Mouse (Mus musculus) urinary bladder, postnatal 25 days (tissue): Measurements from ENCODE around the gene Grip2.
A peak's percentile ranks its signal among the peaks of the same experiment; 100 is the strongest.

ENCODE experiments used
- DNase-seq: peaks from one replicate; pipeline ENCODE4 v3.0.0; 2022; ENCODE audit warnings: low spot score

The Grip2 gene

DNA sequence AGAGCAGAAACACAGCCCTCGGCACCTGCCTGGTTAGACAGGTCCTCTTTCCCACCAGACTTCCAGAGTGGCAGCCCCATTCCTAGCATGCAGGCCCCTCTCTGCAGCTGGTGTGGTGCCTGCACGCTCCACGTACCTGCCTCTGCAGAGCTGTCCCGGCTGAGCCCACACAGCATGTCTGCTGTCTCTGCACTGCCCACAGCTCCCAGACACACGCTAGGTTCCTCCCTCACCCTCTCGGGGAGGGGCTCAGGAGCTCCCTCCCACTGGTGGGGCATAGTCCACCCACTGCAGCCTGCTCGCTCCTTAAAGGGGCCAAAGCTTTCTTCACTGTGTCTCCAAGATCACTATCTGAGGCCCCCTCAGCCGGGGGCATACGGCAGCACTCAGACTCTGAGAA lies 31.0 kb downstream of the Grip2 start:
- DNase-seq, result no peak

DNA sequence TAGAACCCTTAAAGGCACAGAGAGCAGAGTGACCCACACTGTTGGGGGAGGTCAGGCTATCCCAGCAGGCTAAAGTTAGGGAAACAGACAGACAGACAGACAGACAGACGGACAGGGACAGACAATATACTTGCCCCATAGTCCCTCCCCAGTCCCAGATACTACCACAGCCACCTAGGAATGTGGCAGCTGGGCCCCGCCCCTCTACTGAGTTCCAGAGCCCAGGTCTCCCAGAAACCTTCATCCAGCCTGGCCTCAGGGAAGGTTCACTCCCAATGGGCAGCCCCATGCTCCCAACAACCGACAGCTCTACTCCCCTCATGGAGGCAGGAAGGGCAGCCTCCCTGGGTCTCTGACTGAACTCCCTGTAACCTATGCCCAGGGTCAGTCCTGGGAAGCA lies 31.4 kb downstream of the Grip2 start:
- DNase-seq, result no peak

DNA sequence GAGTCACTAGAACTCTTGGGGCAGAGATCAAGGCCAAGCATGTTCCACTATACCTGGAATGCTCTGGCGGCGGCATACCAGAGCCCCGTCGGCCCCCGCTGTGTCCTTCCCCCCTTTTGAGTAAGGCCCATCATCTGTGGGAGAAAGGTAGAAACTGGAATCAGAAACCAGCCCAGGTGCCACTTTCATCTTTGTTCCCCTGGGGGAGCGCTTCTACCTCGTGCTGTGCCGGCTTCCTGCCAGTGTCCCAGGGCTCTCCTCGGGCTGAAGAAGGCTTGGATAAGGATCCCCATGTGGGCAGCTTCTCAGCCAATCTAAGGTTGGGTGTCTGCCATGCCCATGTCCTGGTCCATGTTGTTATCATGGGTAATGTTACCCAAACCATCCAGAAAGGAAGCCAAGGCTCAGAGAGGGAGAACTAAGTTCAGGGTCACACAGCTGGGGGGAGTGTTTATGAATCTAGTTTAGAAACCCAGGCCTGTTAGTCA lies 38.7 kb downstream of the Grip2 start:
- no peak for DNase-seq

DNA sequence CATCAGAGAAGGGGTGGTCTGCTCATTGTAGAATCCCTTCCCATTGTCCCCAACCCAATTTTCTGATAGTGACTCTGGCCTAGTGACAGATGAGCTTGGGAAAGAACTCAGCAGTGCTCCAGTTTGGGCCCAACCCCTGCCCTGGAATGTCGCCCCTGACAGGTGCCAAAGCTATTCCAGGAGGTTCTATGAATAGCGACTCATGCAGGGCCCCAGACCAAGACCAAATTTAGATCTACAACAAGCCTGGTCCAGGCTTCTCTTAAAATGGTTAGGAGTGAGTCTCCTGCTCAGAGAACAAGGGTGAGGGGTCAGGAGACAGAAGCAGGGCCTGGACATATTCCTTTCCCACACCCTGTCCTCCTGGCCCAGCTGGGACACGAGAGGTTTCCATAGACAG lies 42.0 kb downstream of the Grip2 start:
- no peak for DNase-seq

DNA sequence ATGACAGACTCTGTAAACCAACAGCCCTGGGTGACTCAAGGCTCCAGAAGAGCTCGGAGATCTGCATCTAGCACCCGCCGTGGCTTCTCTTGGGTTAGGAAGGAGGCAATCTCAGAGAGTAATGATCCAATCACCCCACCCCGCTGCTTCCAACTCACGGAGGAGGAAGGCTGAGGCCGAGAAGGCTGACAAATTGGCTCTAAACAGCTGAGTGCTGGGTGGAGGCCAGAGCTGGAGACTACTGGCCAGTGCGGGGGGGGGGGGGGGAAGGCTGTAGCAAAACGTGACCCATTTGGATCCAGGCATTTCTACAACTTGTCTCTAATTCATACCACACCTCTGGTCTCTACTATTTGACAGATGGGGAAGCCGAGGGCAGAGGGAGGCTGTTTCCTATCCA lies 47.8 kb downstream of the Grip2 start:
- DNase-seq, result no peak

DNA sequence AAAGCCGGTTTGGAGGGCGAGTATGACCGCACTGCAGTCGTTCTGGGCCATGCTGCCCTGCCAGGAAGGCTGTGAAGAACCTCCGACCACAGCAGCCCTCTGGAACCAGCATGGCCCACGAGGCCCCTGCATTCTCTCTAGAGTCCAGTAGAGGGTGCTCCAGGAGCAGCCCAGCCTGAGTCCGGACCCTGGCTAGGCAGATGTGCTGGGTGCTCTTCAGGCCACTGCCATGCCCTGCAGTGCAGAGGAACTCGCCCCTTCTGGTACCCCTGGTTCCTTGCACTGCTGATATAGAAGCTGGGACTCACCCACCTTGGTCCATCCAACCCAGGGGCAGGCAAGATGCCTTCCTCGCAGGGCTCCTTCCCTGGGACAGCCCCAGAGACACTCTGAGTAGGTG lies 50.5 kb downstream of the Grip2 start:
- peak; percentile 42 for DNase-seq

DNA sequence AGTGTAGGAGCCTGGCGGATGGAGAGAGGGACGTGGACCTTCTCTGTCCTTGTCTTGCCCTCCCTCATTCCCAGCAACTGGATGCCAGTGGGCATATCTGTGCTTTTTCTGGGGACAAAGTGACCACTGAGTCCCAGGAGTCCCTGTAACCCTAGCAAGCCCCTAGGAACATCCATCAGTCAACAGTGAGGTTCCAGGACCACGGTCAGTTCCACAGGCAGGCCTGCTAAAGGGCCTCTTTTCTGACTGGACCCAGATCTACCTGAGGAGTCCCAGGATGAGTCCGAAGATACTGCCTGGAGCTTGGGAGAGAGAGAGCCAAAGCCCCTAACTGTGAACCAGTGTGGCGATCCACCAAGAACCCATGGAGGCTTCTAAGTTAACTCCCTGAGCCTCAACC lies 53.1 kb downstream of the Grip2 start:
- DNase-seq, result no peak

DNA sequence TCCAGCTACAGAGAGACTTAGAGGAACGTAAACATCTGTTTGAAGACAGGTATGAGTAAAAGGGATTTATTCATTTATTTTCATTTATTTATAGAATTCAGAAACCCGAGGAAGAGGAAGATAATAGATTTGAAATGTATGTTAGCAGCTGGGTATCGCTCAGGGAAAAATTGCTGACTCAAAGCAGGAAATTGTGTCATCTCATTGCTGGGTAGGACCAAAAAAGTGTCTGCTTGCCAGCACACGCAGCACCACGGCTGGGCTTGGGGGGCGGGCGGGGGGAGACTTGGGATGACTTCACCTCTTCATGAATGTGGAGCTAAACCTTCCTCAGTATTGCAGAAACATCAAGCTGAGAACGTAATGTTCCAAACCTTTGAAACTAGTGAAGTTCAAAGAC lies 59.5 kb downstream of the Grip2 start:
- no peak for DNase-seq

DNA sequence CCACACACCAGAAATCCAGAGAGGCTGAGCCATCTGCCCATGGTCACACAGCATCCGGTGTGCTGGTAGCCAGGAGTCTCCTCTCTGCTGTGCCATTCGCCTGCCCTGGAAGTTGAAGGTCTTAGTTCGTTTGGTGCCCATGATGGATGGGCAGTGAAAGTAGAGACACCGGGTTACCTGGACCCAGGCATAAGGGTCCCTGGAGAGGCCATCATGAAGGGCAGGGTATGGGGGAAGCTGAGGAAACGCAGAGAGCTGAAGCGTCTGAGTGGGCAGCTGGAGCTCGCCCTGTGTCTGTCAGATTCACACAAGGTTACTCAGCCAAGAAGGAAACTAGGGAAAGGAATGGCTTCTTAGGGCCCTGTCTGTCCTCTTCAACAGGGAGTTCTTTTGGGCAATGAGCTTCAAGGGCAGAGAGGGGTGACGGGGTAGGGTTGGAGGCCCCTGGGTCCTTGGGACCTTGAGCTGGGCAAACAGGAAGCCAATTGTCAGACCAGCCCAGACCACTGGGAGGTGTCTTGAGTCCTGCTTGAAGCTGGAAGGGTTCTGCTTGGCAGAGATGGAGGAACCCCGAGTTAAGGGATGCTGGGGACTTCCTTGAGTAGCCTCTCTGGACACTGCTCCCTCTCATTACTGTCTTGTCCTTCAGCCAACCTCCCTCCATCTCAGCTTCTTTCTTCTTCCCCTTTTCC lies 64.9 kb downstream of the Grip2 start:
- DNase-seq, result no peak

DNA sequence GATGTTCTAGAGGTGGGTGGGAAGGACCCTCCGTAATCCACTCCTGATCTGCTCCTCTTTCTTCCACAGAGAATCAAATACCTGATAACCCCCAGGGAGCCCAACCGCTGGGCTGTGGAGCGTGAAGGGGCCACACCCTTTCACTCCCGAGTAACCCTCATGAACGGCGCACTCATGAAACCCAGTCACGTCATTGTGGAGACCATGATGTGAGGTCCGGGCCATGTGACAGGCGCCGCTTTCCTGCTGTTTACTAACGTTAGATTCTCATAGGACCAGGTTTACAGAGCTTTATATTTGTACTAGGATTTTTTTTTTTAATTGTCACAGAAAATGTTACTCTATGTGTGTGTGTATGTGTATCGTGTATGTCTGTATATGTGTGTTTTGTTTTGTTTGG lies 72.2 kb downstream of the Grip2 start:
- no peak for DNase-seq

DNA sequence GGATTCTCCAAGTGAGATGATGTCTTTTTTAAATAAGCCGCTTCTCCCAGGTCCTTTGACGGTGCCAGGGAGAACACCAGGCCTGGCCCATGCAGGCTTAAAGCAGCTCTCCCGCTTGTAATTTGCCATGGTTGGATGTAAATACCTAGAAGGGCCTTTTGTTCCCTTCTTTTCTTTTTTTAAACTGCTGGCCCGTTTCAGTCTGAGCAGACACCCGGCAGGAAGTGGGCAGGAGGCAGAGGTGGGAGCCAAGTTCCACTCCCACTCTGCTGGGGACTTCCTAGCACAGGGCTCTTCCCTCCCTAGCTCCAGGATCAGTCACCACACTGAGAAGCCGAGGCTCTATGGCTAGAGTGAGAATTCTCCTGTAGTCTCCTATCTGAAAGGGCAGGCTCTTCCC lies 73.0 kb downstream of the Grip2 start:
- DNase-seq, result no peak

DNA sequence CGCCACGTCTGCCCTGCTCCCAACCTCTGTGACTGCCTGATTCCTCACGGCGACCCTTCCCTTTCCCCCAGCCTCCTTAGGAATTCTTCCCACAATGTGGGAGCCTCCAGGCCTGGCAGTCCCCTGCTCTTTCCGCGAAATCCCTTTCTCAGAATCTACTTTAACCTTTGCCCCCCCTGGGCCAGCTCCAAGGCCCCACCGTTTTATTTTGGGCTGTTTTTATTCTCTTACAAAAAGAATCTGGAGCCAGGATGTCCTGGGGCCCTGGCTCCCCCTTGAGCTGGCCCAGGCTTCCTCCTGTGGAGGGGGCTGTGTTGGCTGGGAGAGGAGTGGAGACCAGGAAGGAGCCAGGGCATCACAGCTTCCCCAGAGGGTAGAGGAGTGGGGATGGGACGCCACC lies 74.2 kb downstream of the Grip2 start:
- no peak for DNase-seq

DNA sequence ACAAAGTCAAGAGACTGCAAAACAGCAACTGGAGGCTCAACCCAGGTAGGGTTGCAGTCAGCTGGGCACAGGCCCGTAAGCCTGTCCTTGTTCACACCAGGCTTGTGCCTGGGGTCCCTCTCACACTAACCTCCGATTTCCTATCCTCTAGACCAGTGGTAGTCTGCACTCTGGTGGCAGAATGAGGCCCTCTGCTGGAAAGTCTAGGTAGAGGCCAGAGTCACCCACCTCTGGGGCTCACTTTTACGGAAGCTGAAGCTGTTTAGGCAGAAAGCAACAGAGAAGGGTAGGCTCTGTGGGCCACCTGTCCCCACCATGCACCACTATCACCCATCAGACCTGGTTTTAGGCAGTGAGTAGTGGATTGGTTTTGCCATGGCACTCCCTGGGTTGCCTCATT lies 76.1 kb downstream of the Grip2 start:
- DNase-seq, result no peak

DNA sequence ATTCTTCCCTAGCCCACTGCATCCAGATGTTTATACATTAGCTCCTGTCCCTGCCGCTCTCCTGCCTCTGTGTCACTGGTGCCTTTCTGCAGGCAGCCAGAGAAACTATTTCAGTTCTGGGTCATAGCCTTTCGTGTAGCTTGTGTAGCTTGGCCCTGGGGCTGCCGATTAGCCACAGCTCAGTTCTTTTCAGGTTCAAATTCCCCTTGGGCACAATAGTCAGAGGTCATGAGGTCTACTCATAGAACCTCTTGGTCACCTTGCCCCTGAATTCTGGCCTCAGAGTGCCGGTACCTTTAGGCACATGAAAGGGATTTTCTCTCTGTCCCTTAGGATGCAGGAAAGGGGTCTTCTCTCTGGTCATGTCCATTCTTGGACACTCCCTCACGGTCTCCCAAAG lies 80.3 kb downstream of the Grip2 start:
- no peak for DNase-seq

DNA sequence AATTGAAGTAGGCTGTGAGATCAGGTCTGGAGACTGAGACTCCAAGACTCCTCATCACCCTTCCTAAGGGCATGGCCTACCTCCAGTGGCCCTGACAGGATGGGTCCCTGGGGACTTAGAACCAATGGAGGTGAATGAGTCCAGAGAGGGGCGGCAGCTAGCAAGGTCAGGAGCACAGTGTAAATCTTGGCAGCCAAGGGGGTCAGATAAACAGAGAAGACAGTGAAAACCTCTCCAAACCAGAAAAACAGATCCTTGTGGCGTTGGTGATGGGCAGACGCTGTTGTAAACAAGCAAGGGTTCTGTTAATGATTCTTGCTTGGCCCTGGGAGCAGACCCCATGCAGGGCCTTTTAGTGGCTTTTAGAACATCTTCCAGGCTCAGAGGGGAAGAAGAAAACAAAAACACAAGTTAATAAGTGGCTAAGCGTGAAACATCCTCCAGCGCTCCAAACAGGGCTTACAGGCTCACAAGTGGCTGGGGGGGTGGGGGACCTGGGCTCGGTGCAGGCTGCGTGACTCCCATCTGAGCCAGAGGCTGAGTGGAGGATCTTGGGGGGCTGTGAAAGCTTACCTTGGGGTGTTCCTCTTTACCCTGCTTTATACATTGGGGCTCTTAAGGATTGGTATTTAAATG lies 81.0 kb downstream of the Grip2 start:
- no peak for DNase-seq

DNA sequence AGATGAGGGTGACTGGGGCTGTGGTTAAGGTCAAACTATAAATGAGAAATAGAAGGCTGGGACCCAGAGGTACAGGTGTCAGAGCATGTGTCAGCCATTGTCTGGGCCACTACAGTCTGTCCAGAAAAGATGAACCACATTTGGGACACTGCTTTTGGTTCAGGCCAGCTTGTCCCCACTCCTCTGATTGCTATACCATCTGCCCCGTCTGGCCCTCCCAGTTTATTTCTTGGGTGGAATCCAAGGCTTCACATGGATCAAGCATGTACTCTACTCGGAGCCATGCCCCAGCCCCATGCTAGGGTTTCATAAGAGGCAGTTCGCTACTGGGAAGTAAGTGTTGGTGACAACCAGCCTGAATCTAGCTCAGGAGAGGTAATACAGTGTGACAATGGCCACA lies 81.8 kb downstream of the Grip2 start:
- no peak for DNase-seq

DNA sequence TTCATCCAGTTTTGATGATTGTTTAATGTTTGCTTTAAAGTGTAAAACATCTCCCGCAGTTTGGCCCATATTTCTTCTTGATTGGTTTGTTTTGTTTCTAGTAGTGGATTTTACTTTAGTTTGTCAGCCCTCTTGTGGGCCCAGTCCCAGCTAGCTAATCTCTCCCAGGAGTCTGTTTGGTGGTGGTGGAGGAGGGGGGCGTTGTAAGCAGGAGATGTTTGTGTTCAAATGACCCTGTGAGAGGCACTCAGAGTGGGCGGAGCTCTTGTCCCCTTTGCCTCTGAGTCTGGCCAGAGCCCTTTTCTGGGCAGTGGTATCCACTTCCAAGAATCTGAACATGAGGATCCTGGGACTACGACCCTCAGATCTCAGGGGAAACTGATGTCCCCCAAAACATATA lies 83.2 kb downstream of the Grip2 start:
- no peak for DNase-seq

DNA sequence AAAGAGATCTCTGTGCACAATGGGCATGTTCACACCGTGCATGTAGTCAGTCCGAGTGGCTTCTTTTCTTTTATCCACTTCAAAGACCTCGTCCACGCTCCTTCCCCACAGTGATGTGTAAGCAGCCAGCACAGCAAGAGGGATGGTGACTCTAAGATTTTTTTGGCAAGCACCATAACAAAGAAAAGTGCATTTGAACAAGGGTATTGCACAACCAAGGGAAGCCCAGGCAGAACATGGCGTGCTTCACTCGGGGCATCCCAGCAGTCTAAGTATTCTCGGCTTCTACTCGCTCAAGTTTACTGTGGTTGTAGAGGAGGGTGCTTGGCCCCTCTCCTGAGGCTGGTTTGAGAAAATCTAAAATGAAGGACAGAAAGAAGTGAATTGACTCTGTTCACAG lies 84.1 kb downstream of the Grip2 start:
- DNase-seq, result no peak

DNA sequence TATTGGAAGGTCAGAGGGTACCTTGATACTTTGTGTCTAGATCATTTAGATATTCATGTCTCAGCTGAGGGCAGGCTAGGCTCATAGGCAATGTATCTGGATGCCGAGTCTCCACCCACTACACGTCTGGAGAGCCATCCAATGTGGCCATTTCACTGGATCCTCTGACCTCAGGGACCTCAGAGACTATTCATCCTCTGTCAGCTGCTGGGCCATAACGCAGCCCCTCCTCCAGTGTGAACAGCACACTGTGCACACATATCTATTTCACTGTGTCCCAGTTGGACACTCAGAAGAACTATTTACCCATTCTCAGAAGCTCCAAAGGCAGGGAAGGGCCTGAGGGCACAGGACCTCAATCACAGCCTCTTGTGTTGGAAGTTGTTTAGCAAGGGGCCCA lies 84.6 kb downstream of the Grip2 start:
- no peak for DNase-seq

DNA sequence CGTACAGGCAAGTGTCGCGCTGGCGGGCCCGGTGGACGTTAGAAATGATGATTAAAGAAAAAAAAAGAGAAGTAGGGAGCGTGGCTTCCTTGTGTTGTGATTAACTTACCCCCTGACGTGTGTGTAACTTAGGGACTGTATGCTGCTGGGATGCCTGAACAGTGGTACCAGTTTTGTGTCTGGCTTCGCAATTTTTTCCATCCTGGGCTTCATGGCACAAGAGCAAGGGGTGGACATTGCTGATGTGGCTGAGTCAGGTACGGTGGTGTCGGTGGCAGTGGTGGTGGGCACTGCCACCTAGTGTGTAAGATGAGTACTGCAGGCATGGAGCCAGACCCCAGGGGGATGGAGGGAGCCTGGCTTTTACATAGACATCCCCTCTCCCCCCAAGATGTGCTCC lies 86.0 kb downstream of the Grip2 start:
- DNase-seq, result peak; percentile 58

DNA sequence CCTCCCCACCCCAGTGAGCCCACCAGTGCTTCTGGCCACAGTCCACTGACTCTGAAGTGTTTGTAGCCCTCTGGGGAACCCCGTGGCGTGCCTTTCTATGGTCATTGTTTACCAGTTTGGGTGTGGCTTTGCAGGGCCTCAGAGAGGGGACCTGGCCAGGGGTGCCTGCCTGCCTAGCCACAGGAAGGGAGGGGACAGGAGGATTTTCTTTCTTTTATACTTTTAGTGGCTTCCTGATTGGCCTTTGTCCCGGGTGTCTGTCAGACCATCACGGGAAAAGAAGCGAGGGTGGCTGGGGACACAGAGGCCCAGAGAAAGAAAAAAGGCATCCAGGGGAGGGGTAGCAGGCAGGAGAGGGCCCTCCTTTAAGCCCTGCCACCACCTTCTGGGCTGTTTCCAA lies 89.0 kb downstream of the Grip2 start:
- no peak for DNase-seq

DNA sequence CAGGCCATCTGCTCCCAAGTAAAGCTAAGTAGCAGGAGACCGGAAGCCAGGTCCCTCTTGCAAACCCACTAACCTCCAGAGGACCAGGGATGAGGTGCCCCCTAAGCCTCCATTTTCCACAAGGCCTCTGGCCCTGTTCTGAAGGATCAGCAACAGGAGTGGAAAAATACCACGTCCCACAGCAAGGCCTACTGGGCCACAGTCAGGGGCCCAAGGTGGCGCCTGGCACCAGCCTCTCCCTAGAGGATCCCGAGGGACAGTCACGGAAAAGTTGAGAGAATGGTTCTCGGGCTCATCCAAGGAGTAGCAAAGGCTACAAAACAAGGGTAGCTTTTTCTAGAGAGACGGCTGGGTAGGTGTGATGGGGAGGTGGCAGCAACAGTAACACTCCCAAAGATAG lies 89.6 kb downstream of the Grip2 start:
- no peak for DNase-seq

DNA sequence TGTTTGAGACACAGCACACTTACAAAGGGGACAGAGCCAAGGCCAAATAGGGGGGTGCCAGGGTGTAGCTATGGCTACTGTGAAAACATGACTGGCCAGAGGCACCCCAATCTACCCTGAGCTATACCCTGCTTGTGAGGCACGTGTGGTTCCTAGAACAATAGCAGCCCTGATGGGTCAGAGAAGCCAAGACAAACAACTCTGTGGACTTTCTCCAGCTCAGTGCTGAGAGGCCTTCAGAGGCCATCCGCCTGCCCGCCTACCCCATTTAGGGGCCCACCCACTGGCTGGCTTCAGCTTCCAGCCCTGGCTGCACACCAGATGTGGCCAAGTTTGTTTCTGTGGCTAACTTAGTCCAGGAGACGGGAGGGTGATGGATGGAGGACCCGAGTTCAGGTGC lies 90.6 kb downstream of the Grip2 start:
- DNase-seq, result no peak

DNA sequence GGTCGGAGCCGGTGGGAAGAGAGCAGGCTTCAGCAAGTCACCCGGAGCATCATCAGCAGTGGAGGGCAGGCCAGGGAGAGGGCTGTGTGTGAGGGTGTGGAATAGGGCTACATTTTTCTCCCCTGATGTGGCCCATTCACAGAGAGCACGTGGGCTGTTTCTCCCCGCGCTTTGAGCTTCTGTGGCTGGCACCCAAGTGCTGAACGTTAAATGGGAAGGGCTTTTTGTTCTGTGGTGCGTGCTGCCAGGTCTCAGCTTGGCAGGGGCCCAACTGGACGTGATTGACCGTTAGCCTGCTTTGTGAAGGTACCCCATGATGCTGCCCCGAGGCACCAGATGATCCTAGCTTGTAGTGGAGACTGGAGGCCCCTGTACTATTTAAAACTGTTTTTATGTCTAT lies 94.9 kb downstream of the Grip2 start:
- no peak for DNase-seq
